Mouse (Mus musculus) R1 (cell line): ENCODE data around the gene Postn.
A peak's percentile ranks its signal among the peaks of the same experiment; 100 is the strongest.

Source experiments
- DNase-seq: peaks from one replicate; pipeline ENCODE4 v3.0.0-alpha.2; 2018; ENCODE audit warnings: low read depth, low spot score

Postn gene

DNA sequence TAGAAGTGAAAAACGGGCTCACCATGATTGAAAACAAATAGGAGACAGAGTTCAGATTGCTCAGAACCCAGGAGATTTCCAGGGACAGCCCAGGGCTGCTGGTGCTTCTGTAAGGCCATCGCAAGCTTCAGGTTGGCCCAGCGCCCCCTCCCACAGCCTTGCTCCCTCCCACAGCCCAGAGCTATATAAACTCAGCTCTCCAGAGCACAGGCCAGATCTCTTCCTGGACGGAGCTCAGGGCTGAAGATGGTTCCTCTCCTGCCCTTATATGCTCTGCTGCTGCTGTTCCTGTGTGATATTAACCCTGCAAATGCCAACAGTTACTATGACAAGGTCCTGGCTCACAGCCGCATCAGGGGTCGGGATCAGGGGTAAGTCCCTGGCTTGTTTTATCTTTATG lies at the start of gene Postn:
Gene Postn (plus strand): TSS at position 213 of the 400 bp plus-strand sequence.
- no peak for DNase-seq

DNA sequence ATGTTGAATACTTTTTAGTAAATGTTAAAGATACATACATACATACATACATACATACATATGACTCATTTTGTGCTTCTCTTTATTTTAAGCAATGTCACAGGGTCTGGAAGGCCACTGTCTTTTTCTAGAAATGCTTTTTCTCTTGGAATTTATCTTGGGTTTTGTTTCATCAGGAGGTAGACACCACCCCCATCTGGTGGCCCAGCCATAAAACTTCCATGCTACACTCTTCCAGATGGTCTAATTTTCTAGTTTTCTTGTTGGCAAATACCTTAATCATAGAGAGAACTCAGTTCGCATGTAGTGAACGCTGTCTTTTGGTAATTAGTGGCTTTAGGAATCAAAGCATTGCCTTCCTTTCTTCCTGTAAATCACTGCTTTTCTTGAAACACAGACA lies 46.9 kb upstream of the Postn start:
- no peak for DNase-seq

DNA sequence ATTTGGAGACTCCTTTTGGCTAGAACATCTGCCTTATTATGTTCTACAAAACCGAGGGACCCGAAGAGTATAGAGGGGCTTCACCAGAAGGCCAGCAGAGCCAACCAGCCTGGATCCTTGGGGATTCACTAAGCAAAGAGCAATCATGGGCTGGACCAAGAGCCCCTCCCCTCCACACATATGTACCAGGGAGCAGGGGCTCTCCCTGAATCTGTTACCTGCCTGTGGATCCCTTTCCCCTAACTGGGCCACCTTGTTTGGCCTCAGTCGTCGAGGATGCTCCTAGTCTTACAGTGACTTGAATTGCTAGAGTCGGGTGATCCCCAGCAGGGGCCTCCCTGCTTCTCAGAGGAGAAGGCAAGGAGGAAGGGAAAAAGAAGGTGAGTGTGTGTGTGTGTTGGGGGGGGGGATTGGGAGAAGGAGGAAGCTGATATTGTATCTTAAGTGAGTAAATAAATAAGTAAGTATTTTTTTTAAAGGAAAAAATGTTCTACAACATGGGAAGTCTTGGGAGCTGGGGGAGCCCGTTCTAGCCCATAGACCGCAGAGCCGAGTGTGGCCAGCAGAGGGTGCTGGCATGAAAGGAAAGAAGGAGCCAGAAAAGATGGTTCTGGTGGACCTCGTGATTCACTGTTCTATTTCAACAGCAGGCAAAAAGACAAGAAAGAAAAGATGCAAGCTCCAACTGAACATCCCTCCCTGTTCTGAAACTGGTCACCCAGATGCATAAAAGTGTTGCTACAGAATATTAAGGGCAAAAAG lies 7.8 kb upstream of the Postn start:
- DNase-seq: peak; percentile 46

DNA sequence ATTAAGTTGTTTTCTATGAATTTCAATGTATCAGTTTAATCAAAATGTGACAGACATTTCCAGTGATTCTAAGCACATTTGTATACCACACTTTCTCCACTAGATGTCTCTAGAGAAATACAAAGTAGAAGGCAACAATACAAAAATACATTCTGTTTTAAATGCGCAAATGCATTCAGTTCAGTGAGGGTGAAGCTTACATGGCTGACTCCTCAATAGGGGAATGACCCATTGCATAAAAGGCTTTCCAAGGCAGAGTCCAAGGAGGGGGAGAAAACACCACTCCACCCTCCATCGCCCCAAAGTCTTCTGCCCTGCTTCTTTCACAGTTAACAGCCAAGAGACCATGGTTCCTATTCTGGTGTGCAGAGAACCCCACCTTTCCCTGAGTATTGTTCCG lies 3.3 kb upstream of the Postn start:
- DNase-seq: no peak

DNA sequence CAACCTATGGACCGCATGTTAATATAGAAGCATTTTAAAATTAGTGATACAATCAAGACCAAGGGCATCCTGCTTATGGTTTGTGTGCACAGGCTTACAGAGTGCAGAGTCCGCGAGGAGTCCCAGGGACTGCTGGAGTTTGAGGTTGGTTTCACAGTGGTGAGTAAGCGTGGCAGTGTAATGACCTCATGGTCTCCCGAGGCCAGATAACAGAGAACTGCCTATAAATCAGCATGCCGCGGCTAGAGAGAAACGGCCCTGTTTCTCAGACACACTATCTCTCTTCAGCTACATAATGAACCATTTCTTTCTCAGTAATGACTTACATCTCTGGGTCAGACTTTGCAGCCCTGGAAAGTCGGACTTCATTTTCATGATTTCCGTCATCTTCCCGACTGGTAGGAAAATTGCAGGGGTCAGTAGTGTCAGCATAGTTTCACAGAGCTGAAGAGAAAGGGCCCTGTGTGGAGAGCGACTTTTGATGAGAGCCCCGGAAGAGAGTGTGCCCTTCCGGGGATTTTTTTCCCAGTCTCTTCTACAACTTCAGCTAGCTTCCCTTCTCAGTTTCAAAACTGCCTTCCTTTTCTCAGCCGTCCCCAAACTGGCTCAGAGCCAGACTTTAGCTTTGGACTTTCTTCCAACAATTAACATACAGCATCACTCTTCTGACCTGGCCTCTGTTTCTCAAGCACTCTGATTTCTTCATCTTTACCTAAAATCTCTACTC lies 2.3 kb upstream of the Postn start:
- no peak for DNase-seq

DNA sequence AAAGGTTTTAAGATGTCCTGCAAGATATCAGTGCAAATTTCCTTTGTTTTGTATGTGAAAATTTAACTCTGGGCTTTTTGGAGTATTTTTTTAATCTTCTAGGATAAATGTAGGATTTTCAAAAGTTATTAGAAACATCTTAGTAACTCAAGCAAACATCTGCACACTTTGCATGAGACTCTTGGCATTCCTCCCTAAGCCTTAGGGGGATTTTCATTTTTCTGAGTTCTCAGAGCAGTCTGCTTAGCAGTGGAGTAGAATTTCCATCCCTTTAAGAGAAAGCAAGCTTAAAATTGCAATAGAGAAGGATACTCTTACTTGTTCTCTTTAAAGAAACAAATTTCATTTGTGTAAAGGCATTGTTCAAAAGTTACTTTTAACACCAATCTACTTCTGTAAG lies 747 bp downstream of the Postn start:
- DNase-seq: no peak

DNA sequence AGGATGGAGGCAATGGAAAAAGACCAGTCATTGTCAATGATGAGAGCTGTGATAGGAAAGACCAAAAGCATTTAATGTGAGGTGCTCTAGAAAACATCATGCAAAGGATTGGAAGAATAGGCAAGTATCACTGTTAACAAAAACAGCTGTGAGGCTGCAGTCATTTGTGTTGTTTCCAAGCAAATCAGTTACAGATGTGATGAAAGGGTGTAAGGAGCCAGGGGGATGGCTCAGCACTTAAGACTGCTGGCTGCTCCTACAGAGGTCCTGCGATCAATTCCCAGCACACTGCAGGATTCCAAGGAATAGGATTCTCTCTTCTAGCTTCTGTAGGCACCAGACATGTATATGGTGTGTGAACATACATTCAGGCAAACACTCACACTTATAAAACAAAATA lies 10.1 kb downstream of the Postn start:
- DNase-seq: no peak

DNA sequence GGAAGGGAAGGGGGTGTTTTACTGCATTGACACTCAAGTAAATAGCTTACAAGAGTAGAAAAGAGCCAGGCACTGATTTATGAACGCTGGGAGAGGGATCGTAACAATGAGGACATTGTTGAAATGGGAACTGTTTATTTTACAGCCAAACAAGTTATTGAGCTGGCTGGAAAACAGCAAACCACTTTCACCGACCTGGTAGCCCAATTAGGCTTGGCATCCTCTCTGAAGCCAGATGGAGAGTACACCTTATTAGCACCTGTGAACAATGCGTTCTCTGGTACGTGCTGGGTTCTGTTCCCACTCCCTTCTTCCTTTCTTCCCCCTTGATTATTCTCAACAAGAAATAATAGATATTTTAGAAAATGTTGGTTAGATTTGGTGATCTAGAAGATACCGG lies 11.7 kb downstream of the Postn start:
- DNase-seq: no peak

DNA sequence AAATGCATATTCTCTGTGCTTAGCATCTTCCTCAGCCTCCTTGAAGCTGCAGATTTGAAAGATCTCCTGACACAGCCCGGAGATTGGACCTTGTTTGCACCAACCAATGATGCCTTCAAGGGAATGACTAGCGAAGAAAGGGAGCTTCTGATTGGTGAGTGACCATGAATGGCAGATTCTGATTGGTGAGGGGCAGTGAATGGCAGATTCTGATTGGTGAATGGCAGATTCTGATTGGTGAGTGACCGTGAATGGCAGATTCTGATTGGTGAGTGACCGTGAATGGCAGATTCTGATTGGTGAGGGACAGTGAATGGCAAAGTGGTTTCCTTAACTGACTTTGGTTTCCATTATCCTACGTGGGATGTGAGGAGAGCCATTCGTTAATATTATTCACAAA lies 15.1 kb downstream of the Postn start:
- DNase-seq: peak; percentile 34

DNA sequence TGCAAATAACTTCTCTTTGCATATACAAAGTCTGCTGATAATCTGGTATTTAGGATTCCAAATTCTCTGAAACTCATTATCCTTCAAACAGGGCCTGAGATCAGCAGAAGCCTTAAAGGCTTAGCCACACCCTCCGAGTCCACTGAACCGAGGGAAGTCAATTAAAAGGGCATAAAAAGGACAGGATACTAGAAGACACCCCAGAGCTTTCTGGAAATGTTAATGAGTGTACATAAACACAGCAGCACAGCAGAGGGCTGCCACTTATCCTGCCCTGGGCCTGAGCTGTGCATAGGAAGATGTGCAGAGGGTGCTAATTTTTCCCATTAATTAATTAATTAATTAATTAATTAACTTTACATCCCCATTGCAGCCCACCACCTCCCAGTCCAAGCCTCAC lies 16.7 kb downstream of the Postn start:
- DNase-seq: peak; percentile 17

DNA sequence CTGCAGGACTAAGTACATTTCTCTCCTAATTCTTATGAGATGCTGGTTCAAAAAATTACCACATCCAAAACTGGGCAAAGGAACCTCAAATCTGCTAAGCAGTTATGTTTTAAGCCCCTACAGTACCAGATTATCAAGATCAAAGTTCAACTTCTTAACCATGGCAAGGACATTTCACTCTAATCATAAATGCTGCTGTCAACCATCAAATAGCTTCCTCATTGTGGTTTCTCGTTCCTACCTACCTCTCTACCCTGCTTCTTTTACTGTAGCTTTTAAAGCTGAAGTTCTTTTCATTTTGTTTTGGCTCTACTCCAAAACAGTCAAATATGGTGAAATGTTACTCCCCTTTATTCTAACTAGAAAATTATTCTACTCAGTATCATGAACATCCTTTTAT lies 17.2 kb downstream of the Postn start:
- DNase-seq: no peak

DNA sequence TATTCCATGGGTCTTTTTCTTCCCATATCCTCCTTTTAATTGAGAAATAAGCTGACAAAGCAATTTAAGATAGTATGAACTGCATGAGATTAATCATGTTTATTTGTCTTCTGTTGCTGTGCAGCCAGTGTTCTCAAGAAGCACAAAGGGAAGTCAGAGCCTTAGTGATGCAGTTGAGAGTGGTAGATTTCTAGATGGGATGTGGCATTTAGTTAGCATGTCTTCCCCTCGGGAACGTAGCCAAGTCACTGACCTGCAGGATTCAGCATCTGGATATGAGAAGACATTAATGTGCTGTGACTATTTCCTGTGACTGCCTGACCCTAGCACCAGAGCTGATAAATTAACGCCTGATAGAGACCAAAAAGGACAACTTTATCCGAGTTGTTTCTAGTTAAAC lies 19.1 kb downstream of the Postn start:
- no peak for DNase-seq

DNA sequence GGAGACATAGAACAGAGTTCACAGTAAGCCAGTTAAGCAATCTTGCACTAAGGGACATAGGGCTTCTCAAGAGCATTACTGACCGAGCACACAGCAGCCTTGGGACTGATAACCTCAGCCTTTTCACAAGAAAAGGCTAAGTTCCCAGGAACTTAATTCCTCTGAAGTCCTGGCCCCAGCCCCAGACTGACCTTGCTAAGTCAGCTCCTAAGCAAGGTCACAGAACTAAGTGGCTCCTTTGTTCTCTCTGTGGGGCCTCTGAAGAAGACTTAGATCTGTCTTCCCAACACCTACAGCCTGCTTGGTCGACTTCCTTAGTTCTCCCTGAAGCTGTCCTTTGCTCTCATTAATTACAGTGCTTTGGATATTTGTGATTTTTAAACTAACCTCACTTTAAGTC lies 38.4 kb downstream of the Postn start:
- peak; percentile 30 for DNase-seq

DNA sequence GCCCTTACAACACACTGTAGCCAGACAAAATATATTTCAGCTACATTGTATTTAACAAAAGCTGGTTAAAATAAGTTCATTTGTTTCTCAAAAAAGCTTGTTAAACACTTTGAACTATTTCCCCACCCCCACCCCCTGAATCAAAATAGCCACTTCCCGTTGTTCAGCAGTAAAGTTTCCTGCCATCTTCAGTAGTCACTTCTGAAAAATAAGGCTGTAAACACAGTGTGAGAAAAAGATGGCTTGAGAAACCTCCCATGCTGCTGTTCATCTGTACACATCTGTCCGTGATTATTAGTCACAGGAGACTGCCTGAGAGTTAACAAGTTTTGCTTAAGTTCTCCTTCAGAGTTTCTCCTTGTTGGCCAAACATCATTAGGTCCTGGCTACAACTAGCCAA lies 39.0 kb downstream of the Postn start:
- no peak for DNase-seq

DNA sequence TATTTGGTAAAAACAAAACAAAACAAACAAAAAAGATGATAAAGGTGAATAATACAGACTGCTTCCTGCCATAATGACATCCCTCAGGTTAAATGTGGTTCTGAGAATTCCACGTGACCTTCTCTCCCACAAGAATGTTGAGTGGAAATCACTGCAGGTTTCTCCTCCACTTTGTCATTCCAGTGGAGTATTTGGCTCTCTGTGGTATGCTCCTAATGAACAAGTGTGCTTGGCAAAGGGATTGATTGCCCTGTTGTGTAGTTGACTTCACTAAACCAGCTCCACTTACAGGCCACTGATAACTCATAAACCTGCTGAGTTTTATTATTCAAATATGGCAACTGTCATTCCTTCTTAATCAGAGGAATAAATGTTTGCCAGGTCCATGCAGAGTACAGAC lies 39.7 kb downstream of the Postn start:
- no peak for DNase-seq

DNA sequence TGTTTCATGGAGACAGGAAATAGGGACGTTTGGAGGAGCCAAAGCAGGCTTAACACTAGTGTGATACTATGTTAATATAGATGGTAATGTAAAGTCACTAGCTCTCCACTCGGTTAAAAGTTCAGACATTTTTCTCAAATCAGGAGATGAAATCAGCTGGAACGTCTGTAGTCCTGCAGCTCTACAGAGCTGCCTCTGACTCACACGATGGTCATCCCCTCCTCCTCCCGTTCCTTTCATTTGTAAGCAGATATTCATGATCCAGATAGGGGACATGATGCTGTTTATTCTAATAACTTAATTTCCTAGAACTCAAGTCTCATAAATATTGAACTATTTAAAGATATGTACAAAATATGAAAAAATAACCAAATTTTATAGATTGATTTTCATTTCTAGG lies 40.8 kb downstream of the Postn start:
- no peak for DNase-seq

DNA sequence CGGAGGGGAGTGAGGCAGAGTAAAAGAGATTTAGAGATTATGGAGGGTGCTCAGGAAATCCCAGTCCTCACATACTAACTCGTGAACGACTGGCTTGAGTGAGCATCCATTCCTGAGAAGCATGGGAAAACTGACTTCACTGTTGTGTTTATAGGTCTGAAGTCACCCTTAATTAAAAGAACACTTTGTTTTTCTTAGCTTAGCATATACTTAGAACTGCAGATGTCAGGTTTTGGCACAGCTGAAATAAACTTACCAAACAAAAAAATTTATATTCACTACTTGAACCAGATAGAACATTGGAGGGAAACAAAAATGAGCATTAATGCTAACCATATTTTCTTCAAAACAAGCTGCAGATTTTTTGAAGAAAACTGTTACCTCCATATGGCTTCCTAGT lies 42.9 kb downstream of the Postn start:
- no peak for DNase-seq

DNA sequence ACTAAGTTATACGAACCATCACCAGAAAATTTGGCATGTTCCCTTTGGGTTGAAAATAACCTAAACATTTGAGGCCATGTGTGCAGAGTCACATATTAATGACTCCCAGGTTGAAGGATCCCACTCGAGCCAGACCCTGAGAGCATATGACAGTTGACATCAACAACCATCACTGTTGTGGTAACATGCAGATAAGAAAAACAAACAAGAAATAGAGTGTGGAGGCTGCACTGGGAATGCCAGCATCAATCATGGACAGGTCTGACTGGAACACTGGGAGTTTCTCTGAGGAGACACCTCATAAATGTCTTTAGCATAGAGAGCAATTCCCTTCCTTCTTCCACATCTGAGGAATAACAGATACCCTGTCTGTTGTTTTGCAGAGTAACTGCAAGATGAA lies 45.7 kb downstream of the Postn start:
- no peak for DNase-seq

DNA sequence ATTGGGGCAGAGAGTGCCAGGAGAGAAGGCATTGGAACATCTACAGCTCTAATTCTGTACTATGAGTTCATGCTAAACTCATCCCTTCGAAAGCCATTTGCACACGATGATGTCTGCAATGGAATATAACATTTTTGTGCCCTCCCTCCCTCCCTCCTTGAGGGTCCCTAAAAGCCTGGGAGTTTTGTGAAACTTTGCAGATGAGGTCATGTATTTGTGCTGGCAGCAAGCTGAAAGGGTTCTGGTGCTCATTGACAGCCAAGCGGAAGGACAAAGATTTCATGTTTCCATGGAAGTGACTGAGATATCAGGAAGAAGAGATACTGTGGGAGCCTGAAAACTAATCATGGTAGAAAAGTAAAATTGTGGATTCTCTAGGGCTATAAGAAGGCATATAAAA lies 50.1 kb downstream of the Postn start:
- DNase-seq: no peak

DNA sequence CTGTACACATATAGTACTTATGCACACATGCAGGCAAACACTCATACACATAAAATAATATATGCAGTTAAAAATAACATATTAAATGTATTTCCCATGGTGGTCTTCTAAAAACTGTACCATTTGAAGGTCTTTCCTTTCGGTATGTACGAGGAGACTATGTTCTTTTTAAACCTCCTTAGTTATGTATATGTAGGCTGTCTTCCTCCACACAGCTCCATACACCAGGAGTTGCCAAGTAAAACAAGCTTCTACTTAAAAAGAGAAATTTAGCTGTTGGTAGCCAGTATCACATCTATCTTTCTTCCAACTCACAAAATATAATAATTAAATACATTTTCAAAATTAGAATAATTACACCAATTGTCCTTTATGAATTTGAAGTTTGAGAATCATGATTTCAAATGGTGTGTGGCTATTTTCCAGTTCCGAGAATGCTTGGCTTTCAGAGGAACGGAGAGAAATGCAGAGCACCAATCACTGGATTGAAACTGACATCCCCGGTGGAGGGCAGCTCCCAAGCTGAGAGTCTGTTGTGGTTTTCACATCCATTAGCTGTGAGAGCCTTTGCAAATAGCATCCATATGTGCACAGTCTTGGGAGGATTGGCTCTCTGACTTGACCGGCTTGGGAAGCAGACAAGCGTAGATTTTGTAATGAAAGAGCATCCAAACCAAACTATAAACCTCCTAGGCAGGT lies 52.1 kb downstream of the Postn start:
- DNase-seq: no peak

DNA sequence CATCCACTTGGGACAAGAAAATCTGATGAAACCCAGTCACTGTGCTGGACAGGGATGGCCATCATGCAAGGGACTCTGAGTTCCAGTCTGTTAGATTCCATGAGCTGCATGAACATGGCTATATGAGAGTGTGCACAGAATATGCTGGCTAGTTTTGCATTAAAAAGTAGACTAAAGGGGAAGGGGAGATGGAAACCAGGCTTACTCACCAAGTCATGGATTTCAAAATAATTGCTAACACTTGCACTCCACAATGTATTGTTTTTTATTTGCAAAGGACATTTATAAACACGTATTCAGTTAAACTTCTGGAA lies 52.6 kb downstream of the Postn start:
- no peak for DNase-seq

DNA sequence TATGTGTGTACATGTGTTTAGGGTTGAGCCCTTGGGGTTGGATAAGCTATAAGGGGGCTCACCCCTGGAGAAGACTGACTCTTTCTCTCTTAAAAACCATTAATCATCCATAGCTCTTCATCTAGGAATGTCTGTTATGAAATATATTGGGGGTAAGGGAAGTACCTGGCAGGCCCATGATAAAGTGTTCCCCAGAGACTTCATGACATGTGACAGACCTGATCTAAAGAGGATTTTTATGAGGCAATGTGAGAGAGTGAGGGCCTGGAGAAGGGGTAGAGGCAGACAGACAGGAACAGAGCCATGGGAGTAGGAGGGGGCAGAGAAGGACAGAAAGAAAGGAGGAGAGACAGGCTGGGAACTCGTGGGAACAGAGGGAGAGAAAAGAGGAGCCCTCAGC lies 53.5 kb downstream of the Postn start:
- no peak for DNase-seq

DNA sequence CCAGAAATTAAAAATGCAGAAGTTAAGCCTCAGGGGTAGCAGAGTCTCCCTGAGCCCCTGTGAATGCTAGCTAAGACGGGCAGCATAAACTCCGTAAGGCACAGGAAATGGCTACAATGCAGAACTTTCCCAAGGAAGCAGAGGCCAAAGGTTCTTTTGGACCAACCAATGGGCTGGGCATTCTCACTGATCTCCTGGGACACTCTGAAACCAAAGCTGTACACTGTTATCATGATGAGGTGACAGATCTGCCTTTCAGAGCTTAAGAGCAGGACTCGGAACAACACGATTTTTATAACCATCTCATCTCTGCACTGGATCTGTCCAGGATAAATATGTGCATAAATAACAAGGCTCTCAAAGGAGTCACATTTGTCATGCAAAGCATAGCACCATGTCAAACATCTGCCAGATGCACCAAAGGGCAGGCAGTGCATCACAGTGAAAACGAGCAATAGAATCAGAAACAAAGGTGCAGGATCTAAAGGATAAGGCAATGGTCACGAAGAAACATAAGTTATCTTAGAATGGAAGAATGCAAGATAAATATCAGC lies 57.0 kb downstream of the Postn start:
- DNase-seq: no peak
